Mouse (Mus musculus): ENCODE results near the gene Tmigd3. TPM values are rescaled to one million over a fixed set of nuclear protein-coding genes. Genes with fewer than 3 reads are reported as not detected.

Gene Tmigd3
- total RNA-seq, 2 experiments from 2014 or later, result 0.34 to 0.52 TPM

GRCm38 (mm10) chr3:105933926-105934325 lies 63.2 kb downstream of the Tmigd3 start:
- no peak for DNase-seq

- DNase-seq, result peak; percentile 88
Observed at GRCm38 (mm10) chr3:105935033-105935432, 64.3 kb downstream of the Tmigd3 start.

- no peak for DNase-seq
Observed at GRCm38 (mm10) chr3:105936111-105936510, 65.4 kb downstream of the Tmigd3 start.

- DNase-seq, result no peak
Observed at GRCm38 (mm10) chr3:105951348-105951747, 80.6 kb downstream of the Tmigd3 start.

GRCm38 (mm10) chr3:105957235-105957634 lies 86.5 kb downstream of the Tmigd3 start:
- DNase-seq, result no peak

GRCm38 (mm10) chr3:105958204-105958603 lies 87.5 kb downstream of the Tmigd3 start:
- DNase-seq, result no peak

- DNase-seq, result peak; percentile 97
Observed at GRCm38 (mm10) chr3:105958974-105959580, 88.4 kb downstream of the Tmigd3 start, which contains the start of gene Wdr77. Gene Wdr77, plus strand, starts transcription at chr3:105959369.

GRCm38 (mm10) chr3:105959585-105959984 lies 88.9 kb downstream of the Tmigd3 start:
- DNase-seq, result no peak

- no peak for DNase-seq
Observed at GRCm38 (mm10) chr3:105959999-105960398, 89.3 kb downstream of the Tmigd3 start, which contains the start of gene Atp5f1. Gene Atp5f1, minus strand, starts transcription at chr3:105960099.

- no peak for DNase-seq
Observed at GRCm38 (mm10) chr3:105960700-105961099, 90.0 kb downstream of the Tmigd3 start.

GRCm38 (mm10) chr3:105971831-105972446 lies 101.2 kb downstream of the Tmigd3 start:
- no peak for DNase-seq

GRCm38 (mm10) chr3:105973411-105973810 lies 102.7 kb downstream of the Tmigd3 start, which contains the start of gene Ovgp1:
Gene Ovgp1, plus strand, starts transcription at chr3:105973711.
- DNase-seq, result no peak

Other genes starting within 250 kb of the Tmigd3 start
- gene Ddx20, start 183.3 kb upstream of the Tmigd3 start, total RNA-seq (2021), result 10 to 100 TPM; 15.6 to 16.9 TPM
- 10 to 100 TPM; 34.0 to 39.1 TPM for gene Inka2, start 166.3 kb upstream of the Tmigd3 start, total RNA-seq (2021)
- gene Rap1a, start 69.6 kb upstream of the Tmigd3 start, total RNA-seq (2021), result 100 to 1,000 TPM; 131 to 134 TPM
- not detected for gene Adora3, start within 50 bp of the Tmigd3 start, total RNA-seq (2021)
- gene I830077J02Rik, start 61.8 kb downstream of the Tmigd3 start, total RNA-seq (2021), result 1 to 10 TPM in 1 of 2 experiments, under 1 TPM in 1; 0.69 to 1.4 TPM
- 10 to 100 TPM; 58.3 to 63.3 TPM for gene Wdr77, start 88.5 kb downstream of the Tmigd3 start, total RNA-seq (2021)
- gene Atp5f1, start 89.2 kb downstream of the Tmigd3 start, total RNA-seq (2021), result 100 to 1,000 TPM; 829 to 853 TPM
- gene Ovgp1, start 102.8 kb downstream of the Tmigd3 start, total RNA-seq (2021), result under 1 TPM; 0.47 to 0.48 TPM
- not detected for gene Pifo, start 143.7 kb downstream of the Tmigd3 start, total RNA-seq (2021)
- gene Chil5, start 161.9 kb downstream of the Tmigd3 start, total RNA-seq (2021), result under 1 TPM; 0.36 to 0.43 TPM
- gene Chia1, start 242.3 kb downstream of the Tmigd3 start, total RNA-seq (2021), result not detected